Mouse (Mus musculus) bone marrow, adult 2 months (tissue): ENCODE results near the gene Atp8a2.

Source experiments
- CTCF ChIP-seq: fragments of 200-500 bp; IDR thresholded peaks from 2 replicates; pipeline ENCODE4 v1.5.1; 2011; ENCODE audit warnings: low read length, control low read depth; ENCODE audit not compliant: control insufficient read depth, insufficient read depth
- POLR2A ChIP-seq: fragments of 200-500 bp; IDR thresholded peaks from 2 replicates; pipeline ENCODE4 v1.6.1; 2011; ENCODE audit warnings: low read depth, mild to moderate bottlenecking, control low read depth, low read length, borderline replicate concordance; ENCODE audit not compliant: control insufficient read depth

DNA sequence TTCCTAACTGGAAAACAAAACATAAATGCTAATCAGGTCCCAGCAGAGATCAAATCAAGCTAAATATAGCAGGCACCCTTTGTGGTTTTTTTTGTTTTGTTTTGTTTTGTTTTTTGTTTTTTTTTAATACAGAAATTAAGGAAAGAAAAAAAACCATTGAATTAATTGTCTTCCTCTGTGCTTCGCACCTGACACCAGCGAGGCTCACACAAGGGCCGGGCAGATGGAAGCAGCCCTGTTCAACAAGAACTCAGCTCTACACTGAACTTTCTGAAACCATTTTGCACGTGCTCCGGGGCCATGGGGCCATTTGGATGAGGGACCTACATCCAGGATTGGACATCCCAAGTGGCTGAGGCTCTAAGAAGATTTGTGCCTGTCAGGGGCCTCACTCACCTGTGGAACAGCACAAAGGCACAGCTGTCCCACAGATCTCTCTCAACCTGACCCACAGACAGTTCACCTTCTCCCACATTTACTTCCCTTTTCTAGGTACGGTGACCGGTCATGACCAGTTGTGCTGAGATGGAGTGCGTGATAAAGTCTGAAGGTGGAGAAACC is 459.2 kb downstream of the Atp8a2 start:
- TF ChIP-seq CTCF (no peak), POLR2A (no peak)
